Mouse (Mus musculus) frontal cortex, adult (tissue): Measurements from ENCODE around the gene Prss33.

Experiments used
- ATAC-seq: cut with Nextera tagmentation; 2 replicates; pipeline ENCODE4 v1.9.2; 2017; ENCODE audit warnings: mild to moderate bottlenecking, moderate library complexity, mixed read lengths; ENCODE audit not compliant: low TSS enrichment

Prss33 gene

GRCm38 (mm10) chr17:23786510-23786931, 49.3 kb downstream of the Prss33 start:
- ATAC-seq: 0 out of 2 replicates have a peak, but pooled peaks have one; percentile 34

- ATAC-seq: peak; percentile 75
These were observed 50.0 kb downstream of the Prss33 start, which contains the start of gene Flywch2 for GRCm38 (mm10) chr17:23785561-23786471. Gene Flywch2, minus strand, starts transcription at chr17:23786081.

- ATAC-seq: no peak
These were observed 52.5 kb downstream of the Prss33 start for GRCm38 (mm10) chr17:23783352-23783751.
